Mouse (Mus musculus) embryonic fibroblast, embryonic 13.5 days (primary cell): Measurements from ENCODE around the gene Hsf2bp.

Experiments
- CTCF ChIP-seq: IDR thresholded peaks from 2 replicates; pipeline ENCODE4 v1.5.1; 2011; ENCODE audit warnings: mild to moderate bottlenecking, control low read depth, low read length, moderate library complexity, borderline replicate concordance; ENCODE audit not compliant: insufficient read depth
- POLR2A ChIP-seq: IDR thresholded peaks from 2 replicates; pipeline ENCODE4 v1.6.1; 2011; ENCODE audit warnings: low read depth, mild to moderate bottlenecking, control low read depth, low read length, moderate library complexity

- no peak for TF ChIP-seq POLR2A
- no peak for TF ChIP-seq CTCF
Observed at GRCm38 (mm10) chr17:32068381-32068780, 32.2 kb upstream of the Hsf2bp start.
